Mouse (Mus musculus) G1E (cell line): ENCODE results near the gene Sult1a1.

Experiments
- CTCF ChIP-seq: IDR thresholded peaks from 2 replicates; pipeline ENCODE4 v1.5.1; 2012; ENCODE audit warnings: low read depth, low read length, inconsistent platforms, mixed read lengths
- GATA1 ChIP-seq: IDR thresholded peaks from 2 replicates; pipeline ENCODE4 v1.6.1; 2012; ENCODE audit warnings: borderline replicate concordance, low read length, inconsistent platforms, mixed read lengths
- POLR2AphosphoS5 ChIP-seq: IDR thresholded peaks from 2 replicates; pipeline ENCODE4 v1.6.1; 2012; ENCODE audit warnings: low read depth, low read length, inconsistent platforms; ENCODE audit not compliant: insufficient replicate concordance

GRCm38 (mm10) chr7:126693781-126694180 is 17.5 kb upstream of the Sult1a1 start:
- TF ChIP-seq CTCF (no peak), GATA1 (no peak), POLR2AphosphoS5 (no peak)
